Mouse (Mus musculus): ENCODE measurements around the gene Ccdc110. TPM values are rescaled to one million over a fixed set of nuclear protein-coding genes. Genes with fewer than 3 reads are reported as not detected.
A peak's percentile ranks its signal among the peaks of the same experiment; 100 is the strongest.

Ccdc110 gene
- polyA plus RNA-seq, 1 experiment from 2014 or later = not detected

DNA sequence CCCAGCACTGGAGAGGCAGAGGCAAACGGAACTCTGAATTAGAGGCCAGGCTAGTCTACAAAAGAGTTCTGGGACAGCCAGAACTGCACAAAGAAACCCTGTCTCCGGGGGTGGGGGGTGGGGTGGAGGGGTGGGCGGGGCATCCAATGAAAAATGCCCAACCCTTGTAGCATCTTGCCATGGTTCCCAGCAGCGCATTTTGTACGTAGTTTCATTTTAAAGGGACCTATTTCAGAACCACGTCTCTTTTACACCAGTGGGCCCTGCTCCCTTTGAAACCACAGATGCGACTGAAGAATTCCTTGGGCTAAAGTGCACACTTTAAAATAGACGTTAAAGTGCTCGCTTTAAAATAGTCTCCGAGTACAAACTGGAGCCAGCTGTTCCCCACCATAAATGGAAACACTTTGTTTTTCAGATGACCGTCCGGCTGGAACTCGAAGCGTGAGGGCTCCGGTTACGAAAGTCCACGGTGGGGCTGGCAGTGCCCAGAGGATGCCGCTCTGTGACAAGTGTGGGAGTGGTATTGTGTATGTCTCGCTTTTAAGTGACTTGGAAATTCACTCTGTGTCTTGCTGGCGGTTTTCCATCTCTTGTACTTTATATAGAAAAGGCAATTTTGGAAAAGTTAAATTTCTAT lies 17.3 kb upstream of the Ccdc110 start:
- DNase-seq (ENCODE audit: low spot score) (peak; percentile 76), ATAC-seq (replicated peaks; ENCODE audit: low FRiP score, low read depth) (no peak; the same call in 1 of the 2 replicates)
- Histone ChIP-seq H3K4me1 (replicated peaks; ENCODE audit: insufficient read depth, low read length) (peaks cover 5% of the 10 kb centered on the region; the same call in 1 of the 2 replicates), H3K27me3 (ENCODE audit: insufficient read depth, low read length) (no peaks in the 10 kb centered on the region), H3K9me3 (replicated peaks; ENCODE audit: low read length) (no peaks in the 10 kb centered on the region), H3K9ac (ENCODE audit: low read depth, low read length) (0 out of 2 replicates have a peak overlapping the region, but pooled peaks have one; percentile 18), H3K27ac (peak overlapping the region; percentile 31; the same call in 1 of the 2 replicates), H3K4me3 (replicated peaks; ENCODE audit: low read depth, low read length) (peak overlapping the region; percentile 13; the same call in 1 of the 2 replicates), H3K4me2 (ENCODE audit: low read length) (peak overlapping the region; percentile 47), H3K36me3 (ENCODE audit: insufficient read depth, low read length) (no peaks in the 10 kb centered on the region)
- 32% methylated on average over 20 of the region's 20 CpGs for WGBS
- TF ChIP-seq CTCF (IDR thresholded peaks at IDR 0.05; ENCODE audit: low read depth) = no peak

- Histone ChIP-seq H3K36me3 (ENCODE audit: insufficient read depth, low read length) (no peaks in the 10 kb centered on the region), H3K9me3 (replicated peaks; ENCODE audit: low read length) (no peaks in the 10 kb centered on the region), H3K4me2 (ENCODE audit: low read length) (no peak overlapping the region), H3K4me1 (replicated peaks; ENCODE audit: insufficient read depth, low read length) (peaks cover 5% of the 10 kb centered on the region; the same call in 1 of the 2 replicates), H3K27me3 (ENCODE audit: insufficient read depth, low read length) (no peaks in the 10 kb centered on the region), H3K9ac (ENCODE audit: low read depth, low read length) (no peak overlapping the region), H3K27ac (no peak overlapping the region), H3K4me3 (replicated peaks; ENCODE audit: low read depth, low read length) (no peak overlapping the region)
- no peak for TF ChIP-seq CTCF (IDR thresholded peaks at IDR 0.05; ENCODE audit: low read depth)
- no peak for ATAC-seq (replicated peaks; ENCODE audit: low FRiP score, low read depth)
- WGBS = 82% methylated on average over 15 of the region's 15 CpGs
- DNase-seq (ENCODE audit: low spot score) = no peak
These were observed 15.5 kb upstream of the Ccdc110 start for GRCm38 (mm10) chr8:45918891-45919290.

- Histone ChIP-seq H3K27ac (no peak overlapping the region), H3K4me2 (ENCODE audit: low read length) (no peak overlapping the region), H3K27me3 (ENCODE audit: insufficient read depth, low read length) (no peaks in the 10 kb centered on the region), H3K4me1 (replicated peaks; ENCODE audit: insufficient read depth, low read length) (peaks cover 5% of the 10 kb centered on the region; the same call in 1 of the 2 replicates), H3K36me3 (ENCODE audit: insufficient read depth, low read length) (no peaks in the 10 kb centered on the region), H3K4me3 (replicated peaks; ENCODE audit: low read depth, low read length) (no peak overlapping the region), H3K9ac (ENCODE audit: low read depth, low read length) (no peak overlapping the region), H3K9me3 (replicated peaks; ENCODE audit: low read length) (no peaks in the 10 kb centered on the region)
- ATAC-seq (replicated peaks; ENCODE audit: low FRiP score, low read depth) (no peak), DNase-seq (ENCODE audit: low spot score) (no peak)
- 89% methylated on average over 7 of the region's 7 CpGs for WGBS
- no peak for TF ChIP-seq CTCF (IDR thresholded peaks at IDR 0.05; ENCODE audit: low read depth)
These were observed 14.0 kb upstream of the Ccdc110 start for GRCm38 (mm10) chr8:45920392-45920791.

- no peaks in the 10 kb centered on the region for H3K4me1 ChIP-seq (replicated peaks; ENCODE audit: insufficient read depth, low read length)
- H3K4me2 ChIP-seq (ENCODE audit: low read length) = no peak overlapping the region
- 93% methylated on average over 7 of the region's 7 CpGs for WGBS
- no peak overlapping the region for H3K9ac ChIP-seq (ENCODE audit: low read depth, low read length)
- H3K36me3 ChIP-seq (ENCODE audit: insufficient read depth, low read length) = no peaks in the 10 kb centered on the region
- H3K27ac ChIP-seq = no peak overlapping the region
- no peaks in the 10 kb centered on the region for H3K27me3 ChIP-seq (ENCODE audit: insufficient read depth, low read length)
- no peaks in the 10 kb centered on the region for H3K9me3 ChIP-seq (replicated peaks; ENCODE audit: low read length)
- TF ChIP-seq CTCF (IDR thresholded peaks at IDR 0.05; ENCODE audit: low read depth) = no peak
- ATAC-seq (replicated peaks; ENCODE audit: low FRiP score, low read depth) = no peak
- no peak overlapping the region for H3K4me3 ChIP-seq (replicated peaks; ENCODE audit: low read depth, low read length)
- no peak for DNase-seq (ENCODE audit: low spot score)
These were observed 12.3 kb upstream of the Ccdc110 start for GRCm38 (mm10) chr8:45922116-45922515.

- DNase-seq (ENCODE audit: low spot score) (no peak), ATAC-seq (replicated peaks; ENCODE audit: low FRiP score, low read depth) (no peak)
- Histone ChIP-seq H3K36me3 (ENCODE audit: insufficient read depth, low read length) (no peaks in the 10 kb centered on the region), H3K27ac (no peak overlapping the region), H3K9ac (ENCODE audit: low read depth, low read length) (no peak overlapping the region), H3K4me2 (ENCODE audit: low read length) (no peak overlapping the region), H3K9me3 (replicated peaks; ENCODE audit: low read length) (no peaks in the 10 kb centered on the region), H3K4me3 (replicated peaks; ENCODE audit: low read depth, low read length) (no peak overlapping the region), H3K4me1 (replicated peaks; ENCODE audit: insufficient read depth, low read length) (no peaks in the 10 kb centered on the region), H3K27me3 (ENCODE audit: insufficient read depth, low read length) (no peaks in the 10 kb centered on the region)
- TF ChIP-seq CTCF (IDR thresholded peaks at IDR 0.05; ENCODE audit: low read depth) = no peak
- WGBS = 92% methylated on average over 9 of the region's 9 CpGs
These were observed 2.6 kb downstream of the Ccdc110 start for GRCm38 (mm10) chr8:45936986-45937385.

DNA sequence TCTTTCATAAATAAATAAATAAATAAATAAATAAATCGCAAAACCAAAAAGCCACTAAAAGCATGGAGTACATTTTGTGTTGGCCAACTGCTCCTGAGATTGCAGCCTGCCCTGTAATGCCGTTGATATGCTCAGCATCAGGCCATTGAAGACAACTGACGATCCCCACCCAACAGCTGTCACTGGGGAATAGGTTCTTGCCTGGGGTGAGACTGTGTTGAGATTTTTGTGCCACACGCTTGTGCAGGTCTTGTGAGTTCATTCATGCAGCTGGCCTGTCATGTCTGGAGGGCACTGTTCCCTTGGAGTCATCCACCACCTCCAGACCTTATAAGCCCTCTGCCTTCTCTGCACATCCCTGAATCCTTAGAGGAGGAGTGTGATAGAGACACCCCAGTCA lies 11.9 kb downstream of the Ccdc110 start:
- Histone ChIP-seq H3K9ac (ENCODE audit: low read depth, low read length) (no peak overlapping the region), H3K27ac (no peak overlapping the region), H3K4me3 (replicated peaks; ENCODE audit: low read depth, low read length) (no peak overlapping the region), H3K4me1 (replicated peaks; ENCODE audit: insufficient read depth, low read length) (no peaks in the 10 kb centered on the region), H3K36me3 (ENCODE audit: insufficient read depth, low read length) (no peaks in the 10 kb centered on the region), H3K4me2 (ENCODE audit: low read length) (no peak overlapping the region), H3K27me3 (ENCODE audit: insufficient read depth, low read length) (no peaks in the 10 kb centered on the region), H3K9me3 (replicated peaks; ENCODE audit: low read length) (no peaks in the 10 kb centered on the region)
- 92% methylated on average over 4 of the region's 4 CpGs for WGBS
- DNase-seq (ENCODE audit: low spot score) (no peak), ATAC-seq (replicated peaks; ENCODE audit: low FRiP score, low read depth) (no peak)
- no peak for TF ChIP-seq CTCF (IDR thresholded peaks at IDR 0.05; ENCODE audit: low read depth)

All from kidney, postnatal 0 days (tissue).